Mouse (Mus musculus) granulocyte monocyte progenitor cell, adult 5-6 weeks (primary cell): Measurements from ENCODE around the gene Ctsq. TPM values are rescaled to one million over a fixed set of nuclear protein-coding genes. Genes with fewer than 3 reads are reported as not detected.

ENCODE experiments used
- ATAC-seq: replicated peaks from 2 replicates; pipeline ENCODE4 v1.8.0; 2016; ENCODE audit warnings: mild to moderate bottlenecking, moderate TSS enrichment, inconsistent platforms; ENCODE audit not compliant: poor library complexity, severe bottlenecking
- total RNA-seq, 2 experiments: library from RNA; stranded (forward) in 1 of 2; stranded (reverse) in 1 of 2; fragments of 200-712, 200-1000 nt in 1 of 2; fragments of >200 nt in 1 of 2; fragmentation: Nextera tagmentation in 1 of 2; gene quantifications; 2 replicates each; pipeline ENCODE4 v1.2.3; 2014 to 2017

The Ctsq gene
- not detected in 2 replicates for total RNA-seq (2014; fragmentation: Nextera tagmentation)
- not detected in 2 replicates for total RNA-seq (2017)

GRCm38 (mm10) chr13:61040531-61040930 lies at the start of gene Ctsq:
Ctsq (minus strand) TSS chr13:61040631.
- no peak for ATAC-seq

- peak; percentile 42 for ATAC-seq
Observed at GRCm38 (mm10) chr13:61022785-61023184, 17.6 kb downstream of the Ctsq start.

GRCm38 (mm10) chr13:61021844-61022243 lies 18.6 kb downstream of the Ctsq start:
- ATAC-seq, result no peak

GRCm38 (mm10) chr13:61010171-61010570 lies 30.3 kb downstream of the Ctsq start:
- no peak for ATAC-seq

GRCm38 (mm10) chr13:61005859-61006258 lies 34.6 kb downstream of the Ctsq start, which contains the start of gene Ctsj:
Ctsj (minus strand) TSS chr13:61005959.
- ATAC-seq, result no peak

- no peak for ATAC-seq
Observed at GRCm38 (mm10) chr13:60997600-60997999, 42.8 kb downstream of the Ctsq start.

GRCm38 (mm10) chr13:60986915-60987314 lies 53.5 kb downstream of the Ctsq start:
- peak; percentile 67 for ATAC-seq

Other genes with a start within 250 kb of the Ctsq start
- not detected in 2 replicates for gene Ctsll3, start 237.8 kb downstream of the Ctsq start, total RNA-seq (2014; fragmentation: Nextera tagmentation)
- gene Ctsll3, start 237.8 kb downstream of the Ctsq start, total RNA-seq (2017), result not detected in 2 replicates
- 0.73 TPM in 1 of 2 replicates, not detected in the other for gene 4930486L24Rik, start 176.2 kb downstream of the Ctsq start, total RNA-seq (2014; fragmentation: Nextera tagmentation)
- gene 4930486L24Rik, start 176.2 kb downstream of the Ctsq start, total RNA-seq (2017), result not detected in 2 replicates
- gene Gm49392, start 143.7 kb downstream of the Ctsq start, total RNA-seq (2014; fragmentation: Nextera tagmentation), result not detected in 2 replicates
- 1.3 TPM in 1 of 2 replicates, not detected in the other for gene Gm49392, start 143.7 kb downstream of the Ctsq start, total RNA-seq (2017)
- 5.3 TPM in 1 of 2 replicates, not detected in the other for gene Ctla2b, start 143.2 kb downstream of the Ctsq start, total RNA-seq (2014; fragmentation: Nextera tagmentation)
- 5.5 and 9.2 TPM in 2 replicates for gene Ctla2b, start 143.2 kb downstream of the Ctsq start, total RNA-seq (2017)
- not detected in 2 replicates for gene Tpbpb, start 135.8 kb downstream of the Ctsq start, total RNA-seq (2014; fragmentation: Nextera tagmentation)
- gene Tpbpb, start 135.8 kb downstream of the Ctsq start, total RNA-seq (2017), result not detected in 2 replicates
- gene Gm49393, start 105.0 kb downstream of the Ctsq start, total RNA-seq (2014; fragmentation: Nextera tagmentation), result not detected in 2 replicates
- gene Gm49393, start 105.0 kb downstream of the Ctsq start, total RNA-seq (2017), result 0.69 TPM in 1 of 2 replicates, not detected in the other
- not detected in 2 replicates for gene Gm49391, start 104.1 kb downstream of the Ctsq start, total RNA-seq (2014; fragmentation: Nextera tagmentation)
- 4.5 TPM in 1 of 2 replicates, not detected in the other for gene Gm49391, start 104.1 kb downstream of the Ctsq start, total RNA-seq (2017)
- 11.0 and 14.0 TPM in 2 replicates for gene Ctla2a, start 104.0 kb downstream of the Ctsq start, total RNA-seq (2014; fragmentation: Nextera tagmentation)
- 14.9 and 24.9 TPM in 2 replicates for gene Ctla2a, start 104.0 kb downstream of the Ctsq start, total RNA-seq (2017)
- not detected in 2 replicates for gene Tpbpa, start 98.6 kb downstream of the Ctsq start, total RNA-seq (2014; fragmentation: Nextera tagmentation)
- gene Tpbpa, start 98.6 kb downstream of the Ctsq start, total RNA-seq (2017), result not detected in 2 replicates
- gene Ctsj, start 34.7 kb downstream of the Ctsq start, total RNA-seq (2014; fragmentation: Nextera tagmentation), result not detected in 2 replicates
- gene Ctsj, start 34.7 kb downstream of the Ctsq start, total RNA-seq (2017), result not detected in 2 replicates
- not detected in 2 replicates for gene Ctsr, start 123.6 kb upstream of the Ctsq start, total RNA-seq (2014; fragmentation: Nextera tagmentation)
- gene Ctsr, start 123.6 kb upstream of the Ctsq start, total RNA-seq (2017), result not detected in 2 replicates
- gene Cts6, start 162.8 kb upstream of the Ctsq start, total RNA-seq (2014; fragmentation: Nextera tagmentation), result not detected in 2 replicates
- not detected in 2 replicates for gene Cts6, start 162.8 kb upstream of the Ctsq start, total RNA-seq (2017)
- not detected in 2 replicates for gene Cts8, start 214.7 kb upstream of the Ctsq start, total RNA-seq (2014; fragmentation: Nextera tagmentation)
- not detected in 2 replicates for gene Cts8, start 214.7 kb upstream of the Ctsq start, total RNA-seq (2017)
- gene Gm49398, start 248.2 kb upstream of the Ctsq start, total RNA-seq (2014; fragmentation: Nextera tagmentation), result not detected in 2 replicates
- not detected in 2 replicates for gene Gm49398, start 248.2 kb upstream of the Ctsq start, total RNA-seq (2017)